Mouse (Mus musculus): ENCODE data around the gene Ptpn5. TPM values are rescaled to one million over a fixed set of nuclear protein-coding genes. Genes with fewer than 3 reads are reported as not detected.

Gene Ptpn5
- polyA plus RNA-seq, 1 experiment from 2014 or later, result 1.2 TPM

DNA sequence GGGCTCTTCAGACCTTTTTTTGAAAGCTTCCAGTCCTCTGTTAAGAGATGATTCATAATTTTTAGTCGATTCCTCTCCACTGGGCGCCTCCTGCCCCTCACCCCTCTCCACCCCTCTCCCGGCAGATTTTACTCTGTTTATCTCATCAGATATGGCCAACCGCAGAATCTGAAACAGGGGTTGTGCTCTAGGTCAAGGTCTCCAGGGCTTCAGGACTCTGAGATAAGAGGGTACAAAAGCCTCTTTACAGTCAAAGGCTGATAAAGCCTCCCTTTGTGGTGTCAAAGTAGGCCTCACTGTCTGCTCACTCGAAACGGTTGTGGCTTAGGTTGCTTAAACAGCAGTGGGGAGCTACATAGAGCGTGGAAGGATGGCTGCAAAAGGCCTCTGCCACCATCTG is 74.1 kb downstream of the Ptpn5 start:
- ATAC-seq, result no peak
- Histone ChIP-seq H3K27ac (ENCODE audit: low read length) (no peak overlapping the region), H3K4me1 (ENCODE audit: insufficient read depth, low read depth, low read length) (no peaks in the 10 kb centered on the region), H3K9me3 (ENCODE audit: low read length) (no peaks in the 10 kb centered on the region), H3K4me3 (ENCODE audit: low read depth, low read length) (no peak overlapping the region), H3K27me3 (replicated peaks; ENCODE audit: insufficient read depth, low read length) (no peaks in the 10 kb centered on the region), H3K36me3 (ENCODE audit: insufficient read depth, low read length) (no peaks in the 10 kb centered on the region), H3K9ac (replicated peaks; ENCODE audit: low read depth) (no peak overlapping the region), H3K4me2 (replicated peaks; ENCODE audit: low read depth, low read length) (no peak overlapping the region)
- 37% methylated on average over 7 of the region's 7 CpGs for WGBS
- TF ChIP-seq EP300 (IDR thresholded peaks at IDR 0.05) (no peak), CTCF (IDR thresholded peaks at IDR 0.05) (no peak)
- DNase-seq (ENCODE audit: low spot score), result no peak

DNA sequence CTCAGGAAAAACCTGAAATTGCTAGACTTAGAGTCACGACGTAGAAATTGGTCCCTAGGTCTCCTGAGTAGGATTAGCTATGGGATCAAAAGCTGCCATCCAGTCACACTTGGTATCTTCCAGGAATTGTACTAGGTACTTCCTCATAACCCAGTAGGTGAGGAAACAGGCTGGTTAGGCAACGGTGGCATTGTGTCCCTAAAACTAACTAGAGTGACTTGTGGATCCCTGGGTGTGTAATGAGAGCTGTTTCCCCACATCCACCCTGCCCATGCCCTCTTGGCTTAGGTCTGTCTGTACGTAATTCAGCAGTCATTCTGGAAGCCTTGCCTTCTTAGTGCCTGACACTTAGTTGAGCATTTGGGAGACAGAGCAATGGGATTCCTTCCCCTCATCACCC is 77.2 kb downstream of the Ptpn5 start:
- 79% methylated on average over 4 of the region's 4 CpGs for WGBS
- Histone ChIP-seq H3K27me3 (replicated peaks; ENCODE audit: insufficient read depth, low read length) (no peaks in the 10 kb centered on the region), H3K27ac (ENCODE audit: low read length) (no peak overlapping the region), H3K9ac (replicated peaks; ENCODE audit: low read depth) (no peak overlapping the region), H3K4me1 (ENCODE audit: insufficient read depth, low read depth, low read length) (peaks cover 15% of the 10 kb centered on the region), H3K4me2 (replicated peaks; ENCODE audit: low read depth, low read length) (no peak overlapping the region), H3K4me3 (ENCODE audit: low read depth, low read length) (no peak overlapping the region), H3K36me3 (ENCODE audit: insufficient read depth, low read length) (no peaks in the 10 kb centered on the region), H3K9me3 (ENCODE audit: low read length) (no peaks in the 10 kb centered on the region)
- DNase-seq (ENCODE audit: low spot score), result no peak
- no peak for ATAC-seq
- TF ChIP-seq CTCF (IDR thresholded peaks at IDR 0.05), result no peak

DNA sequence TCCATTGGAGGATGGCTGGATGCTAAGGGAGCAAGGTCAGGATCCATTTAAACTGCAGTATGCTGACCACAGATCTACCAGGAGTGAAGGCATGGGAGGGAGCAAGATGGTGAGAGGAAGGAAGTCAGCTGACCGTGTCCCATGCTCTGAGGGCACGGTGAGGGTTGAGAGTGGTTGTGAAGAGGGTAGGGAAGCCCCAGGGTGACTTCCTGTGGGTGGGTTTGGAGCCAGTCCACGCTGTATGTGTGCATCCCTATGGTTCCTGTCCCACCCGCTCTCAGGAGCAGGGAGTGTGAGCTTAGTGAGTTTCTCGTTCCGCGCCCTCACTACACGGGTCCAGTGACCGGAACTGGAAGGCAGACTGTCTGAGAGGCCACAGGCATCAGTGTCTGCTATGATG is 77.7 kb downstream of the Ptpn5 start:
- DNase-seq (ENCODE audit: low spot score) (no peak), ATAC-seq (peak; percentile 15; the same call in 1 of the 2 replicates)
- TF ChIP-seq EP300 (IDR thresholded peaks at IDR 0.05) (no peak), CTCF (IDR thresholded peaks at IDR 0.05) (no peak)
- Histone ChIP-seq H3K4me2 (replicated peaks; ENCODE audit: low read depth, low read length) (0 out of 2 replicates have a peak overlapping the region, but pooled peaks have one; percentile 1), H3K4me3 (ENCODE audit: low read depth, low read length) (no peak overlapping the region), H3K27me3 (replicated peaks; ENCODE audit: insufficient read depth, low read length) (no peaks in the 10 kb centered on the region), H3K9ac (replicated peaks; ENCODE audit: low read depth) (no peak overlapping the region), H3K36me3 (ENCODE audit: insufficient read depth, low read length) (no peaks in the 10 kb centered on the region), H3K27ac (ENCODE audit: low read length) (no peak overlapping the region), H3K4me1 (ENCODE audit: insufficient read depth, low read depth, low read length) (peaks cover 16% of the 10 kb centered on the region), H3K9me3 (ENCODE audit: low read length) (no peaks in the 10 kb centered on the region)
- WGBS, result 75% methylated on average over 9 of the region's 9 CpGs

DNA sequence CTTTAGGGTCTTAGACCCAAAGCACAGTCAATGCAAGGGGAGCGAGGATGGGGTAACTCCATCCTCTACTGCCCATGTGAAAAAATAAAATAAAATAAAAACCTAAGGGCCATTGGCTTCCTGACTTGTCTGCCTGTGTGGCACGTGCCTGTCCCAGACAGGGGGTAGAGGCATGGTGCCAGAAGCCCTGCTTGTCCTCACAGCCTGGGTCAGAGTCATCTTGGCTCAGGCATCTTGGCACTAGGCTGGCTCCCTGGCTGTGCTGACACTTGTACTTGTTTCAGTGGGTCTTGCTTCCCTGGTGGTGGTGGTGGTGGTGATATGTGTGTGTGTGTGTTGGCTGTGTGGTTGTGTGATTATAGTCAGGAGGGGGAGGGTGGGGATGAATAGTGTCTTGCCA is 78.8 kb downstream of the Ptpn5 start:
- no peak overlapping the region for H3K4me2 ChIP-seq (replicated peaks; ENCODE audit: low read depth, low read length)
- no peaks in the 10 kb centered on the region for H3K27me3 ChIP-seq (replicated peaks; ENCODE audit: insufficient read depth, low read length)
- H3K9ac ChIP-seq (replicated peaks; ENCODE audit: low read depth), result no peak overlapping the region
- H3K4me3 ChIP-seq (ENCODE audit: low read depth, low read length), result no peak overlapping the region
- no peaks in the 10 kb centered on the region for H3K36me3 ChIP-seq (ENCODE audit: insufficient read depth, low read length)
- no peak for TF ChIP-seq CTCF (IDR thresholded peaks at IDR 0.05)
- no peak for TF ChIP-seq EP300 (IDR thresholded peaks at IDR 0.05)
- no peak overlapping the region for H3K27ac ChIP-seq (ENCODE audit: low read length)
- DNase-seq (ENCODE audit: low spot score) (no peak), ATAC-seq (no peak)
- no peaks in the 10 kb centered on the region for H3K9me3 ChIP-seq (ENCODE audit: low read length)
- WGBS, result 76% methylated on average over 2 of the region's 2 CpGs
- peaks cover 16% of the 10 kb centered on the region for H3K4me1 ChIP-seq (ENCODE audit: insufficient read depth, low read depth, low read length)

DNA sequence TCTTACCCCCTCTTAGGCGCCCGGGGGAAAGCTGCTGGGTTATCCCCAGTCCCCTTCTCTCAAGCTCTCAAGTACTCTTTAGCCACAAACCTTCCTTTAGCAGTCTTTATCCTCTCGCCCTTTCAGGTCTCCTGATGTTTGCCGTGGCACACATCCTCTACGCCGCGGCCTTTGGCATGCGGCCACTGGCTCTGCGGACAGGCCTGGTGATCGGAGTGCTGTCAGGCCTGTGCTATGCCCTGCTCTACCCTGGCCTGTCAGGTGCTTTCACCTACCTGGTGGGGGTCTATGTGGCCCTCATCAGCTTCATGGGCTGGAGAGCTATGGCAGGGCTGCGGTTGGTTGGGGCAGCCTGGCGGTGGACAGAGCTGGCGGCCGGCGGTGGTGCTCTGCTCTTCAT is 80.2 kb downstream of the Ptpn5 start:
- H3K9me3 ChIP-seq (ENCODE audit: low read length), result no peaks in the 10 kb centered on the region
- no peak for TF ChIP-seq EP300 (IDR thresholded peaks at IDR 0.05)
- TF ChIP-seq CTCF (IDR thresholded peaks at IDR 0.05), result no peak
- ATAC-seq, result no peak
- H3K4me3 ChIP-seq (ENCODE audit: low read depth, low read length), result no peak overlapping the region
- no peaks in the 10 kb centered on the region for H3K27me3 ChIP-seq (replicated peaks; ENCODE audit: insufficient read depth, low read length)
- H3K27ac ChIP-seq (ENCODE audit: low read length), result no peak overlapping the region
- DNase-seq (ENCODE audit: low spot score), result no peak
- WGBS, result 72% methylated on average over 15 of the region's 15 CpGs
- H3K4me2 ChIP-seq (replicated peaks; ENCODE audit: low read depth, low read length), result no peak overlapping the region
- no peak overlapping the region for H3K9ac ChIP-seq (replicated peaks; ENCODE audit: low read depth)
- H3K36me3 ChIP-seq (ENCODE audit: insufficient read depth, low read length), result no peaks in the 10 kb centered on the region
- peaks cover 16% of the 10 kb centered on the region for H3K4me1 ChIP-seq (ENCODE audit: insufficient read depth, low read depth, low read length)

DNA sequence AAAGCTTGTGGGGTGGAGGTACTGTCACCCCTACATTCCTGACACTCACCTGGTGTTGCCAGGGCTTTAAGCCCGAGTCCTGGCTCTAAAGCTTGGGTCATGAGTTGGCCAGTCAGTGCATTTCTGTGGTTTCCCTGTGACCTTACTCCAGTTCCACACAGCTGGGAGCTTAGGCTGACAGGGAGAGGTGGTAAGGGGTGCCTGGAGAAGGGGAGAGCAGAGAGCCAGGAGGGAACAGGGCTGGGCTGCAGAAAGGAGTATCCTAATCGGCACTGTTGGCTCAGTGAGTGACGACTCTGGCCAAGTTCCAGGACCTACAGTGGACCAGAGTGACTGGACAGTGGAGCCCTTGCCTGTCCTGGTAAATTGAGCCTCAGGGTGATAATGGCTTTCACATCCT is 81.2 kb downstream of the Ptpn5 start:
- no peak overlapping the region for H3K4me3 ChIP-seq (ENCODE audit: low read depth, low read length)
- no peaks in the 10 kb centered on the region for H3K27me3 ChIP-seq (replicated peaks; ENCODE audit: insufficient read depth, low read length)
- peak; percentile 93 for DNase-seq (ENCODE audit: low spot score)
- H3K36me3 ChIP-seq (ENCODE audit: insufficient read depth, low read length), result no peaks in the 10 kb centered on the region
- H3K9ac ChIP-seq (replicated peaks; ENCODE audit: low read depth), result no peak overlapping the region; the same call in 1 of the 2 replicates
- peak overlapping the region; percentile 91 for H3K4me2 ChIP-seq (replicated peaks; ENCODE audit: low read depth, low read length)
- peaks cover 16% of the 10 kb centered on the region for H3K4me1 ChIP-seq (ENCODE audit: insufficient read depth, low read depth, low read length)
- no peaks in the 10 kb centered on the region for H3K9me3 ChIP-seq (ENCODE audit: low read length)
- ATAC-seq, result peak; percentile 1; the same call in 1 of the 2 replicates
- TF ChIP-seq EP300 (IDR thresholded peaks at IDR 0.05) (no peak), CTCF (IDR thresholded peaks at IDR 0.05) (no peak)
- H3K27ac ChIP-seq (ENCODE audit: low read length), result peak overlapping the region; percentile 71
- 11% methylated on average over 3 of the region's 3 CpGs for WGBS
